In genomic region chr2:167066528-167067516, GRCm38 (mm10) we compare ENCODE assay signal across 15 mouse cellular contexts. TPM values are rescaled to one million over a fixed set of nuclear protein-coding genes. Genes with fewer than 3 reads are reported as not detected.
DNase-seq lines count a peak whose midpoint lies in the region; ATAC-seq and TF ChIP-seq lines count a peak whose summit lies in the region.
"Had no signal": no experiment of that assay in that cellular context is flagged by ENCODE, and none has a peak within 500 bp of the region (broad histone marks: within the 10 kb centered on the region; RNA-seq: fewer than 3 reads in every experiment).

No protein-coding gene starts in this region.

- no peaks in the 10 kb centered on the region for H3K9me3 ChIP-seq in CH12.LX (replicated peaks; ENCODE audit: low read length)
- H3K9me3 ChIP-seq in embryonic facial prominence, embryonic 11.5 days (replicated peaks; ENCODE audit: control insufficient read depth, low read length): no peaks in the 10 kb centered on the region
- no peaks in the 10 kb centered on the region for H3K9me3 ChIP-seq in liver, embryonic 16.5 days (replicated peaks; ENCODE audit: control insufficient read depth, low read length)
- no peaks in the 10 kb centered on the region for H3K9me3 ChIP-seq in forebrain, embryonic 14.5 days (replicated peaks; ENCODE audit: control insufficient read depth, low read length)
- no peaks in the 10 kb centered on the region for H3K9me3 ChIP-seq in hindbrain, embryonic 12.5 days (replicated peaks)
- H3K9me3 ChIP-seq: G1E; lung, embryonic 15.5 days had no signal

- no peaks in the 10 kb centered on the region for H3K27me3 ChIP-seq in CH12.LX (replicated peaks)
- H3K27me3 ChIP-seq in embryonic facial prominence, embryonic 11.5 days (ENCODE audit: control insufficient read depth, insufficient read depth, low read length): no peaks in the 10 kb centered on the region
- H3K27me3 ChIP-seq in liver, embryonic 16.5 days (ENCODE audit: control insufficient read depth, insufficient read depth, low read depth, low read length): no peaks in the 10 kb centered on the region
- H3K27me3 ChIP-seq in forebrain, embryonic 14.5 days (replicated peaks; ENCODE audit: control insufficient read depth, insufficient read depth, low read length): no peaks in the 10 kb centered on the region
- no peaks in the 10 kb centered on the region for H3K27me3 ChIP-seq in hindbrain, embryonic 12.5 days
- H3K27me3 ChIP-seq: lung, embryonic 15.5 days had no signal

- no peak overlapping the region for H3K27ac ChIP-seq in layer of hippocampus, adult 2 months
- peak overlapping the region; percentile 6; the same call in 1 of the 2 replicates for H3K27ac ChIP-seq in CH12.LX (ENCODE audit: insufficient read depth, low read depth)
- no peak overlapping the region for H3K27ac ChIP-seq in embryonic facial prominence, embryonic 11.5 days (replicated peaks; ENCODE audit: low read depth, low read length)
- 0 out of 2 replicates have a peak overlapping the region, but pooled peaks have one; percentile 27 for H3K27ac ChIP-seq in liver, embryonic 16.5 days (ENCODE audit: low read length)
- H3K27ac ChIP-seq in forebrain, embryonic 14.5 days (ENCODE audit: low read depth, low read length): no peak overlapping the region
- H3K27ac ChIP-seq in hindbrain, embryonic 12.5 days: no peak overlapping the region
- H3K27ac ChIP-seq: heart, adult 2 months; lung, embryonic 15.5 days had no signal

- dilution Hi-C loops in CH12.LX (cut with MboI; ENCODE audit: extremely low pct_ligation_motif_present, extremely low pct_unique_long_range_greater_than_20kb, low sequenced_read_pairs): no loop called here

- 0 out of 2 replicates have a peak, but pooled peaks have one; percentile 9 for TF ChIP-seq CTCF in layer of hippocampus, adult 2 months (conservative IDR thresholded peaks at IDR 0.05)
- TF ChIP-seq CTCF in CH12.LX (conservative IDR thresholded peaks at IDR 0.05 in 1 of 2, IDR thresholded peaks at IDR 0.05 in 1 of 2; ENCODE audit: low read depth in 2 of 2, low read length in 2 of 2): peak in 1 of 2 experiments; percentile 10; a peak in 1 of 4 replicates

- no peak overlapping the region for H3K4me2 ChIP-seq in CH12.LX (ENCODE audit: insufficient read depth, low read depth, poor library complexity, severe bottlenecking)
- H3K4me2 ChIP-seq in embryonic facial prominence, embryonic 11.5 days (ENCODE audit: low read depth, low read length): no peak overlapping the region
- no peak overlapping the region for H3K4me2 ChIP-seq in liver, embryonic 16.5 days (ENCODE audit: low read depth, low read length)
- H3K4me2 ChIP-seq in forebrain, embryonic 14.5 days (ENCODE audit: low read length): no peak overlapping the region
- no peak overlapping the region for H3K4me2 ChIP-seq in hindbrain, embryonic 12.5 days (replicated peaks)
- H3K4me2 ChIP-seq: lung, embryonic 15.5 days had no signal

- H3K79me2 ChIP-seq in CH12.LX (replicated peaks; ENCODE audit: control insufficient read depth, extremely low read depth, insufficient read depth, poor library complexity, severe bottlenecking): peaks cover 23% of the 10 kb centered on the region

- no peak for ATAC-seq in embryonic facial prominence, embryonic 11.5 days (replicated peaks; ENCODE audit: insufficient number of reproducible peaks, low FRiP score, low TSS enrichment, low read depth)
- ATAC-seq in liver, embryonic 16.5 days (ENCODE audit: low read depth): no peak
- no peak for ATAC-seq in forebrain, embryonic 14.5 days
- no peak for ATAC-seq in hindbrain, embryonic 12.5 days (ENCODE audit: low FRiP score)

- DNase-seq in layer of hippocampus, adult 2 months (ENCODE audit: low spot score in 2 of 2): no peak
- no peak for DNase-seq in layer of hippocampus, adult 8-10 months (ENCODE audit: low spot score in 2 of 2)
- peak; percentile 71 for DNase-seq in CH12.LX (ENCODE audit: extremely low read depth)
- peak; percentile 55 for DNase-seq in embryonic facial prominence, embryonic 11.5 days (ENCODE audit: low spot score)
- no peak for DNase-seq in forebrain, embryonic 14.5 days (ENCODE audit: low spot score)
- DNase-seq in gastrocnemius, adult 18-20 months (ENCODE audit: low spot score): no peak
- DNase-seq: adrenal gland, adult 8-10 months; heart, adult 2 months; kidney, adult 2 months; retina, postnatal 1 day; thymus, postnatal 25 days had no signal

- no peak overlapping the region for H3K4me3 ChIP-seq in layer of hippocampus, adult 2 months
- no peak overlapping the region for H3K4me3 ChIP-seq in CH12.LX (replicated peaks in 1 of 3; ENCODE audit: low read depth in 2 of 3, low read length in 2 of 3, poor library complexity in 1 of 3)
- no peak overlapping the region for H3K4me3 ChIP-seq in embryonic facial prominence, embryonic 11.5 days (ENCODE audit: low read depth, low read length)
- H3K4me3 ChIP-seq in liver, embryonic 16.5 days (ENCODE audit: low read depth, low read length): no peak overlapping the region
- H3K4me3 ChIP-seq in forebrain, embryonic 14.5 days (ENCODE audit: low read depth, low read length): no peak overlapping the region
- H3K4me3 ChIP-seq in hindbrain, embryonic 12.5 days: no peak overlapping the region
- H3K4me3 ChIP-seq: heart, adult 2 months; lung, embryonic 15.5 days had no signal

- 31% methylated on average over 6 of the region's 6 CpGs for WGBS in embryonic facial prominence, embryonic 11.5 days
- WGBS in liver, embryonic 16.5 days (ENCODE audit: insufficient replicate concordance): 19% methylated on average over 6 of the region's 6 CpGs
- 27% methylated on average over 6 of the region's 6 CpGs for WGBS in forebrain, embryonic 14.5 days
- 34% methylated on average over 6 of the region's 6 CpGs for WGBS in hindbrain, embryonic 12.5 days

- peak; percentile 64 for TF ChIP-seq POLR2A in CH12.LX (IDR thresholded peaks at IDR 0.05; ENCODE audit: low read depth, low read length)

- peaks cover 20 to 30% of the 10 kb centered on the region in 2 experiments for H3K36me3 ChIP-seq in CH12.LX (replicated peaks in 1 of 2; ENCODE audit: control insufficient read depth in 1 of 2, insufficient read depth in 1 of 2, low read length in 1 of 2)
- H3K36me3 ChIP-seq in embryonic facial prominence, embryonic 11.5 days (replicated peaks; ENCODE audit: control insufficient read depth, insufficient read depth, low read depth, low read length): peaks cover 11% of the 10 kb centered on the region
- H3K36me3 ChIP-seq in liver, embryonic 16.5 days (ENCODE audit: control insufficient read depth, insufficient read depth): peaks cover 16% of the 10 kb centered on the region
- peaks cover 23% of the 10 kb centered on the region for H3K36me3 ChIP-seq in forebrain, embryonic 14.5 days (ENCODE audit: control insufficient read depth, insufficient read depth, low read length)
- H3K36me3 ChIP-seq in hindbrain, embryonic 12.5 days: peaks cover 30% of the 10 kb centered on the region

- no peak overlapping the region for H3K9ac ChIP-seq in CH12.LX (ENCODE audit: insufficient read depth, low read depth)
- no peak overlapping the region for H3K9ac ChIP-seq in embryonic facial prominence, embryonic 11.5 days (replicated peaks; ENCODE audit: low read length)
- H3K9ac ChIP-seq in liver, embryonic 16.5 days (ENCODE audit: low read depth, low read length): no peak overlapping the region
- H3K9ac ChIP-seq in forebrain, embryonic 14.5 days (ENCODE audit: low read length): no peak overlapping the region
- no peak overlapping the region for H3K9ac ChIP-seq in hindbrain, embryonic 12.5 days
- H3K9ac ChIP-seq: lung, embryonic 15.5 days had no signal

- H3K4me1 ChIP-seq in CH12.LX (ENCODE audit: control insufficient read depth in 1 of 2, insufficient read depth in 2 of 2): peaks cover 2 to 31% of the 10 kb centered on the region in 2 experiments; a peak in 3 of 4 replicates
- no peaks in the 10 kb centered on the region; the same call in 1 of the 2 replicates for H3K4me1 ChIP-seq in embryonic facial prominence, embryonic 11.5 days (ENCODE audit: control insufficient read depth, insufficient read depth, low read length)
- peaks cover 23% of the 10 kb centered on the region for H3K4me1 ChIP-seq in liver, embryonic 16.5 days (ENCODE audit: control insufficient read depth, low read depth, low read length)
- H3K4me1 ChIP-seq in forebrain, embryonic 14.5 days (ENCODE audit: control insufficient read depth, insufficient read depth, low read length): peaks cover 14% of the 10 kb centered on the region
- peaks cover 18% of the 10 kb centered on the region for H3K4me1 ChIP-seq in hindbrain, embryonic 12.5 days

- in situ Hi-C loops in CH12.LX (cut with MboI; ENCODE audit: low pct_ligation_motif_present, low pct_unique_long_range_greater_than_20kb, low sequenced_read_pairs): loop anchor here (10.0 kb wide), 2 partner anchors 358 to 418 kb away; partner anchors contain the start of gene Slc9a8

- TF ChIP-seq EP300 in CH12.LX (IDR thresholded peaks at IDR 0.05; ENCODE audit: low read length): no peak; the same call in 1 of the 2 replicates

- TF ChIP-seq RAD21 in CH12.LX (IDR thresholded peaks at IDR 0.05; ENCODE audit: low read depth, low read length): no peak

TF ChIP-seq in CH12.LX, 34 proteins besides CTCF, POLR2A, EP300 and RAD21 (continues in another document):
- TF ChIP-seq RCOR1 (conservative IDR thresholded peaks at IDR 0.05; ENCODE audit: low read depth, low read length): peak; percentile 54; the same call in 1 of the 2 replicates

RNA-seq across cellular contexts. Expression of gene Znfx1, which starts 4.0 kb away (rescaled TPM):
- total RNA-seq in layer of hippocampus, adult 2 months (2021): 10 to 100 TPM; 38.5 to 45.6 TPM
- total RNA-seq in layer of hippocampus, adult 8-10 months (2022): 10 to 100 TPM; 52.2 to 54.7 (median 52.5) TPM
- total RNA-seq in CH12.LX (2012; rRNA removed): 8.1 and 9.0 TPM in 2 replicates
- 4.1 and 5.1 TPM in 2 replicates for total RNA-seq in CH12.LX (2014; rRNA removed)
- polyA plus RNA-seq in CH12.LX (2012; ENCODE audit: insufficient read length, low read depth): 7.7 and 9.0 TPM in 2 replicates
- polyA plus RNA-seq in embryonic facial prominence, embryonic 11.5 days (2014; fragmentation: Nextera tagmentation; extraction: Ambion mirVana): 4.2 and 4.3 TPM in 2 replicates
- polyA plus RNA-seq in liver, embryonic 16.5 days (2015; fragmentation: Nextera tagmentation; extraction: Ambion mirVana): 10.2 and 11.8 TPM in 2 replicates
- 4.9 and 5.9 TPM in 2 replicates for polyA plus RNA-seq in forebrain, embryonic 14.5 days (2014; fragmentation: Nextera tagmentation; extraction: Ambion mirVana)
- 9.4 and 9.7 TPM in 2 replicates for polyA plus RNA-seq in hindbrain, embryonic 12.5 days (2016; fragmentation: Nextera tagmentation; extraction: Ambion mirVana)
- 10 to 100 TPM; 25.7 to 26.8 TPM for total RNA-seq in gastrocnemius, adult 18-20 months (2021)

RNA-seq across cellular contexts. Expression of gene Ddx27, which starts 51.8 kb away (rescaled TPM):
- 10 to 100 TPM; 32.8 to 37.5 TPM for total RNA-seq in layer of hippocampus, adult 2 months (2021)
- total RNA-seq in layer of hippocampus, adult 8-10 months (2022): 10 to 100 TPM; 30.4 to 34.8 (median 33.5) TPM
- 157 and 186 TPM in 2 replicates for total RNA-seq in CH12.LX (2012; rRNA removed)
- 137 and 139 TPM in 2 replicates for total RNA-seq in CH12.LX (2014; rRNA removed)
- polyA plus RNA-seq in CH12.LX (2012; ENCODE audit: insufficient read length, low read depth): 224 and 228 TPM in 2 replicates
- polyA plus RNA-seq in embryonic facial prominence, embryonic 11.5 days (2014; fragmentation: Nextera tagmentation; extraction: Ambion mirVana): 41.4 and 42.6 TPM in 2 replicates
- polyA plus RNA-seq in liver, embryonic 16.5 days (2015; fragmentation: Nextera tagmentation; extraction: Ambion mirVana): 32.9 and 36.0 TPM in 2 replicates
- 23.2 and 27.8 TPM in 2 replicates for polyA plus RNA-seq in forebrain, embryonic 14.5 days (2014; fragmentation: Nextera tagmentation; extraction: Ambion mirVana)
- 42.0 and 50.1 TPM in 2 replicates for polyA plus RNA-seq in hindbrain, embryonic 12.5 days (2016; fragmentation: Nextera tagmentation; extraction: Ambion mirVana)
- 1 to 10 TPM; 8.0 to 9.7 TPM for total RNA-seq in gastrocnemius, adult 18-20 months (2021)

Comparison
In these comparisons a context has a peak if more than half of its experiments do, and no peak if none do; other contexts are left out.
1. DNase-seq: peak in CH12.LX (single experiment) and embryonic facial prominence, embryonic 11.5 days (single experiment); none in layer of hippocampus, adult 2 months (0 of 2), layer of hippocampus, adult 8-10 months (0 of 2), forebrain, embryonic 14.5 days (single experiment) and gastrocnemius, adult 18-20 months (single experiment).
2. H3K27ac ChIP-seq: peak in CH12.LX (single experiment) and liver, embryonic 16.5 days (single experiment); none in layer of hippocampus, adult 2 months (single experiment), embryonic facial prominence, embryonic 11.5 days (single experiment), forebrain, embryonic 14.5 days (single experiment) and hindbrain, embryonic 12.5 days (single experiment).